Comparison of ENCODE assay signal across 10 mouse cellular contexts in genomic region chr11:88443291-88443690, GRCm38 (mm10).
DNase-seq lines count a peak whose midpoint lies in the region; ATAC-seq and TF ChIP-seq lines count a peak whose summit lies in the region.
"Had no signal": no experiment of that assay in that cellular context is flagged by ENCODE, and none has a peak within 500 bp of the region (broad histone marks: within the 10 kb centered on the region; RNA-seq: fewer than 3 reads in every experiment).

No protein-coding gene starts in this region.

- no peak overlapping the region; the same call in 1 of the 2 replicates for H3K27ac ChIP-seq in heart, embryonic 12.5 days (ENCODE audit: poor library complexity, severe bottlenecking)
- peak overlapping the region; percentile 89 for H3K27ac ChIP-seq in hindbrain, embryonic 13.5 days
- no peak overlapping the region for H3K27ac ChIP-seq in intestine, embryonic 16.5 days (ENCODE audit: low read length)
- H3K27ac ChIP-seq in kidney, adult 2 months (ENCODE audit: insufficient read depth, low read depth, low read length): no peak overlapping the region
- H3K27ac ChIP-seq: limb, embryonic 13.5 days had no signal

- H3K9ac ChIP-seq in heart, embryonic 12.5 days: no peak overlapping the region
- peak overlapping the region; percentile 40; the same call in 1 of the 2 replicates for H3K9ac ChIP-seq in hindbrain, embryonic 13.5 days
- H3K9ac ChIP-seq in intestine, embryonic 16.5 days (ENCODE audit: low read depth, low read length): no peak overlapping the region
- H3K9ac ChIP-seq: limb, embryonic 13.5 days had no signal

- peaks cover 13% of the 10 kb centered on the region for H3K36me3 ChIP-seq in heart, embryonic 12.5 days
- H3K36me3 ChIP-seq in hindbrain, embryonic 13.5 days: no peaks in the 10 kb centered on the region
- no peaks in the 10 kb centered on the region for H3K36me3 ChIP-seq in intestine, embryonic 16.5 days (ENCODE audit: control insufficient read depth, insufficient read depth, low read length)
- no peaks in the 10 kb centered on the region; the same call in 1 of the 2 replicates for H3K36me3 ChIP-seq in kidney, adult 2 months (ENCODE audit: control insufficient read depth, insufficient read depth, low read length)
- H3K36me3 ChIP-seq: limb, embryonic 13.5 days had no signal

- H3K27me3 ChIP-seq in heart, embryonic 12.5 days (replicated peaks): no peaks in the 10 kb centered on the region
- no peaks in the 10 kb centered on the region for H3K27me3 ChIP-seq in hindbrain, embryonic 13.5 days
- no peaks in the 10 kb centered on the region for H3K27me3 ChIP-seq in intestine, embryonic 16.5 days (replicated peaks; ENCODE audit: control insufficient read depth, insufficient read depth, low read length)
- no peaks in the 10 kb centered on the region for H3K27me3 ChIP-seq in kidney, adult 2 months (replicated peaks; ENCODE audit: control insufficient read depth, insufficient read depth, low read length)

- no peak for ATAC-seq in heart, embryonic 12.5 days (ENCODE audit: insufficient number of reproducible peaks, low FRiP score)
- 0 out of 2 replicates have a peak, but pooled peaks have one; percentile 34 for ATAC-seq in hindbrain, embryonic 13.5 days (ENCODE audit: low FRiP score)
- ATAC-seq in intestine, embryonic 16.5 days: no peak
- ATAC-seq: lung, postnatal 0 days had no signal

- no peak for TF ChIP-seq POLR2A in kidney, adult 2 months (IDR thresholded peaks at IDR 0.05; ENCODE audit: low read depth, low read length)

- no peak overlapping the region for H3K4me3 ChIP-seq in heart, embryonic 12.5 days
- no peak overlapping the region for H3K4me3 ChIP-seq in hindbrain, embryonic 13.5 days
- H3K4me3 ChIP-seq in intestine, embryonic 16.5 days (ENCODE audit: low read length): no peak overlapping the region
- H3K4me3 ChIP-seq in kidney, adult 2 months (ENCODE audit: insufficient read depth, low read depth, low read length): no peak overlapping the region
- H3K4me3 ChIP-seq: limb, embryonic 13.5 days had no signal

- H3K4me2 ChIP-seq in heart, embryonic 12.5 days: no peak overlapping the region
- H3K4me2 ChIP-seq in hindbrain, embryonic 13.5 days: 0 out of 2 replicates have a peak overlapping the region, but pooled peaks have one; percentile 14
- H3K4me2 ChIP-seq in intestine, embryonic 16.5 days (ENCODE audit: low read depth, low read length): no peak overlapping the region
- H3K4me2 ChIP-seq: limb, embryonic 13.5 days had no signal

- peaks cover 67% of the 10 kb centered on the region for H3K4me1 ChIP-seq in heart, embryonic 12.5 days (replicated peaks)
- H3K4me1 ChIP-seq in hindbrain, embryonic 13.5 days (replicated peaks): peaks cover 99% of the 10 kb centered on the region
- peaks cover 3% of the 10 kb centered on the region; the same call in 1 of the 2 replicates for H3K4me1 ChIP-seq in intestine, embryonic 16.5 days (ENCODE audit: control insufficient read depth, insufficient read depth, low read length)
- H3K4me1 ChIP-seq in kidney, adult 2 months (ENCODE audit: control insufficient read depth, insufficient read depth, low read length): no peaks in the 10 kb centered on the region

- TF ChIP-seq CTCF in kidney, adult 2 months (conservative IDR thresholded peaks at IDR 0.05; ENCODE audit: insufficient read depth, insufficient read length, low read depth, low read length): no peak

- DNase-seq in heart, postnatal 4 days: peak; percentile 38
- DNase-seq in MN1 (ENCODE audit: low spot score): peak; percentile 60
- peak; percentile 46 for DNase-seq in cerebellum, adult 9-10 months
- no peak for DNase-seq in c-Kit-positive CD71-positive TER-119-positive erythroid progenitor cells, embryonic 14.5 days (ENCODE audit: low spot score)
- no peak for DNase-seq in kidney, adult 2 months

- no peaks in the 10 kb centered on the region for H3K9me3 ChIP-seq in heart, embryonic 12.5 days (replicated peaks)
- H3K9me3 ChIP-seq in hindbrain, embryonic 13.5 days: no peaks in the 10 kb centered on the region
- no peaks in the 10 kb centered on the region for H3K9me3 ChIP-seq in intestine, embryonic 16.5 days (ENCODE audit: control insufficient read depth, low read length)
- H3K9me3 ChIP-seq: limb, embryonic 13.5 days had no signal

- WGBS in heart, embryonic 12.5 days: 79% methylated on average over 8 of the region's 8 CpGs
- WGBS in hindbrain, embryonic 13.5 days: 33% methylated on average over 8 of the region's 8 CpGs
- WGBS in intestine, embryonic 16.5 days: 78% methylated on average over 8 of the region's 8 CpGs
- 78% methylated on average over 8 of the region's 8 CpGs for WGBS in kidney, adult 2 months

Comparison
In these comparisons a context has a peak if more than half of its experiments do, and no peak if none do; other contexts are left out.
1. DNase-seq: peak in heart, postnatal 4 days (single experiment), MN1 (single experiment) and cerebellum, adult 9-10 months (single experiment); none in c-Kit-positive CD71-positive TER-119-positive erythroid progenitor cells, embryonic 14.5 days (single experiment) and kidney, adult 2 months (single experiment).